Mouse (Mus musculus) liver, embryonic 18 days (tissue): ENCODE measurements around the gene Mef2a. TPM values are rescaled to one million over a fixed set of nuclear protein-coding genes. Genes with fewer than 3 reads are reported as not detected.

Source experiments
- polyA plus RNA-seq: library from polyadenylated mRNA; depleted of rRNA; stranded (reverse); fragments of >200 nt; gene quantifications from 2 replicates; pipeline ENCODE4 v1.2.3, GENCODE M21; 2012; rRNA removed

Mef2a gene
- polyA plus RNA-seq: 8.2 and 9.2 TPM in 2 replicates

DNA sequence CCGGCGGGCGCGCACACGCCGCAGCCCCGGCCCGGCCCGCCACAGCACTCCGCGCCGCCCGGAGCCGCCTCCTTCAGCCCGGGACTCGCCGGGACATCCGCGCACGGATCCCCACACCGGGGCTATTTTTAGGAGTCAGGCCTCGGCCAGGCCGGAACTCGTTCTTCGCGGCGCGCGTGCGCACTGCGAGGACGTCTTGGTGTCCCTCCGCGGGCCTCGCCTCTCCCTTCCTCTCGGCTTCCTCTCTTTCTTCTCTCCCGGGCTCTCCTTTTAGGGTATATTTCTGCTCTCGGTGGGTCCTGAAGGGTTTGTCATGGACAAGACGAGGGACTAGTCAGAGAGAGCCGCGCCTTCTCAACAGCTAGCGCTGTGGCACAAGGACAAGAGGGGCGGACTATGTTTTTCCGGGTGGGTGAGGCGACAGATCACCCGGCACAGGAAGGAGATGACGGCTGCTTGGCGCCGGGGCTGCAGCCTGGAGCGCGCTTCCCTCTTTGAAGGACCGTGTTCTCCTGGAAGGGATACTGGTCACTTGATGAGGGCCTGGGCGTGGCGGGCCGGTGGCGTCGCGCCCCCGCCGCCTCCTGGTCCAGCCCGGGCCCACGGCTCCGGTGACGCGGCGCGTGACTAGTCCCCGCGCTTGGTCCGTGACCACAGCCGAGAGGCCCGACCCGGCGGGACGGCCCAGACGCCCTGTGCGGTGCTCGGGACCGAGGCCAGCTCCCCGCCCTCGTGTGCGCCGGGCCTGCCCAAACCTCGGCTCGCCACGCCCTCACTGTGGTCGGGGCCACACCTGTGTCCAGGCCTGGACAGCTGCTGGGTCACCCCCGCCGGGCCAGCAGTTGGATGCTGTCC lies at the start of gene Mef2a:
Gene Mef2a, minus strand, starts transcription at position 130 of the 855 bp plus-strand sequence.

DNA sequence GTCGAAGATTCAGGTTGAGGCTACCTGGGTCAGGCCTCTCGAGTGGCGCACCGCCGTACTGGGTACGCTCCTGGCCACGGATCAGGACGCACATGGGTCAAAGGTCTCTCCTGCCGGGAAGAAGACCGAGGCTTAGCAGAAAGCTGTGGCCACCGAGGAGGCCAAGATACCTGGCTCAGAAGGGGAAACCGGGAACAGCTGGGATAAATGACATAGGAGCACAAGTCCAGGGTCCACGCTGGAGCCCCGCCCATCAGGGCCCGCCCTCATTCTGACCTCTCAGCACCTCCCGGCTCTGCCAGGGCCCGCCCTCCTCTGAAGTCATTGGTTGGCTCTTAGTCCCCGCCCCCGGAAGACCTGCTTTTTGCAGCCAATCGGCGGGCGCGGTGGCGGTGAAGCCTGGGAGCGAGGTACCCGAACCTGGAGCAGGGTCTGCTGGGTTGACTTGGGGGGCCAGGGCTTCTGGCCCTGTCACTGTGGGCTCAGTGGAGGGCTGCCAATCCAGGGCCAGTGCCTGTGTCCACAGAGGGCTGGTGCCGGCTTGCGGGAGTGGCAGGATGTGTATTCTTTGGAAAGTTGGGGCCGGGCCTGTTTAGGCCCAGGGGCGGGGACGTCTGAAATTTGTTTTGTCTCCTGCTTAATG lies 150.3 kb downstream of the Mef2a start, which contains the start of gene Lysmd4:
Gene Lysmd4, plus strand, starts transcription at position 325 of the 643 bp plus-strand sequence.

Other genes with a start within 250 kb of the Mef2a start
- 3.7 and 4.0 TPM in 2 replicates for gene Lysmd4, start 150.3 kb downstream of the Mef2a start, polyA plus RNA-seq